Mouse (Mus musculus): ENCODE data around the gene Rpl13.

GRCm38 (mm10) chr8:123083610-123084009 lies 18.5 kb upstream of the Rpl13 start:
- TF ChIP-seq CTCF (IDR thresholded peaks at IDR 0.05; ENCODE audit: low read depth) = no peak
- TF ChIP-seq EP300 (optimal IDR thresholded peaks at IDR 0.05) = no peak
